Mouse (Mus musculus) liver, embryonic 16.5 days (tissue): ENCODE results near the gene Col4a2. TPM values are rescaled to one million over a fixed set of nuclear protein-coding genes. Genes with fewer than 3 reads are reported as not detected.

Experiments used
- ATAC-seq: fragments of 200-750 bp; cut with Nextera tagmentation; 2 replicates; pipeline ENCODE4 v1.8.0; 2017; ENCODE audit warnings: low read depth, mild to moderate bottlenecking, moderate number of reproducible peaks, moderate library complexity
- H3K27ac ChIP-seq: fragments of 300-500 bp; sonication (generic); 2 replicates; pipeline ENCODE4 v1.5.1; 2014; ENCODE audit warnings: mild to moderate bottlenecking, low read length
- H3K27me3 ChIP-seq: fragments of 300-500 bp; sonication (generic); 2 replicates; pipeline ENCODE4 v1.6.1; 2014; ENCODE audit warnings: low read depth, low read length, mixed read lengths; ENCODE audit not compliant: control insufficient read depth, insufficient read depth
- H3K36me3 ChIP-seq: fragments of 300-500 bp; sonication (generic); 2 replicates; pipeline ENCODE4 v1.6.1; 2014; ENCODE audit warnings: mild to moderate bottlenecking; ENCODE audit not compliant: control insufficient read depth, insufficient read depth
- H3K4me1 ChIP-seq: fragments of 300-500 bp; sonication (generic); 2 replicates; pipeline ENCODE4 v1.6.1; 2014; ENCODE audit warnings: low read depth, low read length, mixed read lengths; ENCODE audit not compliant: control insufficient read depth
- H3K4me2 ChIP-seq: fragments of 300-500 bp; sonication (generic); 2 replicates; pipeline ENCODE4 v1.6.1; 2014; ENCODE audit warnings: low read depth, low read length, mixed read lengths
- H3K4me3 ChIP-seq: fragments of 300-500 bp; sonication (generic); 2 replicates; pipeline ENCODE4 v1.5.1; 2014; ENCODE audit warnings: low read depth, mild to moderate bottlenecking, low read length
- H3K9ac ChIP-seq: fragments of 300-500 bp; sonication (generic); 2 replicates; pipeline ENCODE4 v1.6.1; 2014; ENCODE audit warnings: low read depth, low read length
- H3K9me3 ChIP-seq: fragments of 300-500 bp; sonication (generic); replicated peaks from 2 replicates; pipeline ENCODE4 v1.6.1; 2016; ENCODE audit warnings: low read length; ENCODE audit not compliant: control insufficient read depth
- WGBS: fragments of 180-500 bp; shearing (Covaris S2); extraction: QIAGEN DNeasy Blood & Tissue Kit; methylation state at CpG from one replicate; pipeline ENCODE4 v1.1.7; 2014; ENCODE audit not compliant: insufficient replicate concordance; 5-methylcytosine and 5-hydroxymethylcytosine counted together
- polyA plus RNA-seq: library from polyadenylated mRNA; unstranded; fragments of >200 nt; fragmentation: Nextera tagmentation; extraction: Ambion mirVana; gene quantifications from 2 replicates; pipeline ENCODE4 v1.2.1, GENCODE M21; 2015

Gene Col4a2
- polyA plus RNA-seq, 1 experiment from 2014 or later, result 9.2 TPM

- Histone ChIP-seq H3K27ac (no peak overlapping the region), H3K4me3 (no peak overlapping the region), H3K4me1 (peaks cover 7% of the 10 kb centered on the region), H3K4me2 (no peak overlapping the region), H3K9me3 (no peaks in the 10 kb centered on the region), H3K9ac (no peak overlapping the region), H3K27me3 (no peaks in the 10 kb centered on the region), H3K36me3 (no peaks in the 10 kb centered on the region)
- WGBS, result 14% methylated on average over 6 of the region's 6 CpGs
- ATAC-seq, result no peak
Observed at GRCm38 (mm10) chr8:11276286-11276685, 36.3 kb upstream of the Col4a2 start.

- Histone ChIP-seq H3K27me3 (no peaks in the 10 kb centered on the region), H3K36me3 (no peaks in the 10 kb centered on the region), H3K4me2 (no peak overlapping the region), H3K4me1 (peaks cover 7% of the 10 kb centered on the region), H3K27ac (peak overlapping the region; percentile 39; the same call in 1 of the 2 replicates), H3K4me3 (no peak overlapping the region), H3K9me3 (no peaks in the 10 kb centered on the region), H3K9ac (no peak overlapping the region)
- 38% methylated on average over 3 of the region's 3 CpGs for WGBS
- no peak for ATAC-seq
Observed at GRCm38 (mm10) chr8:11277602-11278051, 35.0 kb upstream of the Col4a2 start.

- Histone ChIP-seq H3K4me3 (no peak overlapping the region), H3K27ac (peak overlapping the region; percentile 39; the same call in 1 of the 2 replicates), H3K27me3 (no peaks in the 10 kb centered on the region), H3K9ac (no peak overlapping the region), H3K4me2 (no peak overlapping the region), H3K4me1 (peaks cover 7% of the 10 kb centered on the region), H3K36me3 (no peaks in the 10 kb centered on the region), H3K9me3 (no peaks in the 10 kb centered on the region)
- no peak for ATAC-seq
- 16% methylated on average over 4 of the region's 4 CpGs for WGBS
Observed at GRCm38 (mm10) chr8:11278101-11278611, 34.4 kb upstream of the Col4a2 start.

GRCm38 (mm10) chr8:11279296-11279826, 33.2 kb upstream of the Col4a2 start:
- peak overlapping the region; percentile 33 for H3K4me2 ChIP-seq
- WGBS, result 22% methylated on average over 20 of the region's 20 CpGs
- H3K9me3 ChIP-seq, result no peaks in the 10 kb centered on the region
- H3K36me3 ChIP-seq, result no peaks in the 10 kb centered on the region
- H3K27ac ChIP-seq, result no peak overlapping the region
- peaks cover 7% of the 10 kb centered on the region for H3K4me1 ChIP-seq
- peak; percentile 73 for ATAC-seq
- H3K27me3 ChIP-seq, result no peaks in the 10 kb centered on the region
- no peak overlapping the region for H3K9ac ChIP-seq
- H3K4me3 ChIP-seq, result peak overlapping the region; percentile 33

DNA sequence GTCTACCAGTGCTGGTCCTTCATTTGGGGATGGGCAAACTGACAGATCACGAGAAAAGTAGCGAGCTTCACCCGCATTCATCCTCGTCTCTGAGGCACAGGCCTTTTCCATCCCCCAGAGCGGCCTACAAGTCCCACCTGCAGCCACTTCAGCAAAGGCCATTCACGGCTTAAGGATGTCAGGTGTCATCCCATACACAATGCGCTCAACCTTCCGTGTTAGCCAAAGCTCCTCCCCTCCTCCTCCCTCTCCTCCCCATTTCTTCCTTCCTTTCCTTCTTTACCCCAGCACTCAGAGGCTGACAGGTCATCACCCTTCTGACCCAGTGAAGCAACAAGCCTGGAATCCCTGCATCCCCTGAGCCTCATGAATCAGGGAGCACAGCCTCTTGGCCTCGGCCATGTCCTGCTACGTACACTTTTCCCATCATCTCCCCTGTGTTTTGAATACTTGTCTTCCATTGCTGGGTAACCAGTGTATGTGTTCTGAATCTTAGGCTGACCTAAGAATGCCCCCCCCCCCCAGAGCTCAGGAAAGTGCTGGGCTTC, 31.8 kb upstream of the Col4a2 start:
- Histone ChIP-seq H3K9ac (no peak overlapping the region), H3K4me3 (no peak overlapping the region), H3K27me3 (no peaks in the 10 kb centered on the region), H3K27ac (no peak overlapping the region), H3K9me3 (no peaks in the 10 kb centered on the region), H3K36me3 (no peaks in the 10 kb centered on the region), H3K4me2 (no peak overlapping the region), H3K4me1 (peaks cover 7% of the 10 kb centered on the region)
- WGBS, result 69% methylated on average over 10 of the region's 10 CpGs
- no peak for ATAC-seq

GRCm38 (mm10) chr8:11282139-11282538, 30.5 kb upstream of the Col4a2 start:
- H3K4me2 ChIP-seq, result no peak overlapping the region
- H3K27me3 ChIP-seq, result no peaks in the 10 kb centered on the region
- H3K4me1 ChIP-seq, result peaks cover 7% of the 10 kb centered on the region
- 71% methylated on average over 10 of the region's 10 CpGs for WGBS
- H3K9ac ChIP-seq, result no peak overlapping the region
- no peaks in the 10 kb centered on the region for H3K9me3 ChIP-seq
- no peaks in the 10 kb centered on the region for H3K36me3 ChIP-seq
- no peak for ATAC-seq
- H3K4me3 ChIP-seq, result no peak overlapping the region
- H3K27ac ChIP-seq, result no peak overlapping the region

DNA sequence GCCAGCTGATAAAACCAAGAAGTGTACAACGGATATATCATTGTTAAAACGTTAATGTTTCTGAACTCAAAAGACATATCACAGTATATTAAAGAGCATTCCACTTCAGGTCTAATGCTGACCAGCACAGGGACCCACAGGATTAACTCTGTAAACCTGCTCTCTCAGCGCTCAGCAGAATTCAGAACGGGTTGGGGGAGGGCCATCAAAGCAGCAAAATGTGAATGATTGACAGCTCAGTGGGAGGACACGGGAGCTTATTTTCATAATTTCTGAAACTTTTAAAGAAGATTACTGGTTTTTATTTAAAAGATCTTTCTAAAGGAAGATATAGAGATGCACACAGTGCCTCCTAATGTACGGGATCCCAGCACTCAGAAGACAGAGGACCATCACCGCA, 29.9 kb upstream of the Col4a2 start:
- WGBS, result 64% methylated on average over 7 of the region's 7 CpGs

GRCm38 (mm10) chr8:11283217-11283616, 29.4 kb upstream of the Col4a2 start:
- 51% methylated on average over 10 of the region's 10 CpGs for WGBS
- Histone ChIP-seq H3K9ac (no peak overlapping the region), H3K4me1 (peaks cover 2% of the 10 kb centered on the region), H3K4me2 (no peak overlapping the region), H3K4me3 (no peak overlapping the region), H3K27ac (no peak overlapping the region), H3K27me3 (no peaks in the 10 kb centered on the region), H3K9me3 (no peaks in the 10 kb centered on the region), H3K36me3 (no peaks in the 10 kb centered on the region)
- ATAC-seq, result no peak

More for the DNA sequence above, 29.9 kb upstream of the Col4a2 start:
- Histone ChIP-seq H3K27ac (no peak overlapping the region), H3K9ac (no peak overlapping the region), H3K4me3 (no peak overlapping the region), H3K27me3 (no peaks in the 10 kb centered on the region), H3K4me2 (no peak overlapping the region), H3K36me3 (no peaks in the 10 kb centered on the region), H3K4me1 (peaks cover 7% of the 10 kb centered on the region), H3K9me3 (no peaks in the 10 kb centered on the region)
- ATAC-seq, result no peak

GRCm38 (mm10) chr8:11285437-11285836, 27.2 kb upstream of the Col4a2 start:
- H3K9me3 ChIP-seq, result no peaks in the 10 kb centered on the region
- H3K9ac ChIP-seq, result no peak overlapping the region
- no peak overlapping the region for H3K4me2 ChIP-seq
- H3K4me3 ChIP-seq, result no peak overlapping the region
- no peaks in the 10 kb centered on the region for H3K27me3 ChIP-seq
- WGBS, result 39% methylated on average over 4 of the region's 4 CpGs
- ATAC-seq, result no peak
- no peaks in the 10 kb centered on the region for H3K4me1 ChIP-seq
- no peak overlapping the region for H3K27ac ChIP-seq
- H3K36me3 ChIP-seq, result no peaks in the 10 kb centered on the region
